24 mouse cellular contexts compared by ENCODE assay signal in the genomic region with DNA sequence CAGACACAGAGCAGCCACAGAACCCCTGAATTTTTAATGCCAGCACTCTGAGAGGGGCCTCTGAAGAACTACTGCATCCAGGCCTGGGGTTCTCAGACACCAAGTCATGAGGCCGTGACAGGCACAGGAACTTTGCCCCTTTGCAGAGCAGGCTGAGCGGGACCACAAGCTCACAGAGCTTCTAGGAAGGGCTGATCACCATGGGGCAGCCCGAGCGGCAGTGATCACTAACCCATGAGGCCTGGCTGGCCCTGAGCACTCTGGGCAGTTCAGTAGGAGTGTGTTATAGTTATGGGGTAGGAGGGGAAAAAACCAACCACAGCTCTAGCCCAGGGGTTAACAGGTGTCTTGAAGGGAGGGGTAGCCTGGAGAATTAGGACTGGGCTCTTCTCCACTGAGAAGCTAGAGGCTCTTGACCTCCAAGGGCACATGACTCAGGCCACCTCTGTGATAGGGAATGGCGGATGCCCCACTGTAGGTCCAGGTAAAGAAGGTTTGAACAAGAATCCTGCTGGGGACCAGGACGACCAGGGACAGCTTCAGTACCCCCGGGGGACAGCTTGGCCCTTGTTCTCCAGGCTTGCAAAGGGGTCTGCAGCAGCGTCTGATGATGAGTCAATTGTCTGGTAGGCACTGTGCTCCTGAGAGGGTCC. TPM values are rescaled to one million over a fixed set of nuclear protein-coding genes. Genes with fewer than 3 reads are reported as not detected.
DNase-seq lines count a peak whose midpoint lies in the region; ATAC-seq and TF ChIP-seq lines count a peak whose summit lies in the region.
"Had no signal": no experiment of that assay in that cellular context is flagged by ENCODE, and none has a peak within 500 bp of the region (broad histone marks: within the 10 kb centered on the region; RNA-seq: fewer than 3 reads in every experiment).

No protein-coding gene starts in this region.

- H3K27ac ChIP-seq in kidney, embryonic 16.5 days (ENCODE audit: low read length), result no peak overlapping the region
- H3K27ac ChIP-seq in ES-E14 (ENCODE audit: insufficient read depth, low read depth, low read length, poor library complexity, severe bottlenecking), result 0 out of 2 replicates have a peak overlapping the region, but pooled peaks have one; percentile 9
- no peak overlapping the region for H3K27ac ChIP-seq in liver, postnatal 0 days (ENCODE audit: low read depth)
- H3K27ac ChIP-seq: forebrain, embryonic 15.5 days; heart, adult 2 months; heart, embryonic 10.5 days; heart, embryonic 13.5 days; hindbrain, embryonic 12.5 days; hindbrain, embryonic 15.5 days had no signal

- H3K36me3 ChIP-seq in kidney, embryonic 16.5 days (ENCODE audit: insufficient read depth, low read length), result peaks cover 15% of the 10 kb centered on the region
- peaks cover 27% of the 10 kb centered on the region for H3K36me3 ChIP-seq in ES-E14 (ENCODE audit: control insufficient read depth, insufficient read depth, low read length, poor library complexity, severe bottlenecking)
- peaks cover 20% of the 10 kb centered on the region for H3K36me3 ChIP-seq in liver, postnatal 0 days (replicated peaks; ENCODE audit: insufficient read depth, low read length)
- H3K36me3 ChIP-seq: forebrain, embryonic 15.5 days; hindbrain, embryonic 15.5 days had no signal

- H3K4me3 ChIP-seq in kidney, embryonic 16.5 days (ENCODE audit: low read length), result no peak overlapping the region
- no peak overlapping the region for H3K4me3 ChIP-seq in ES-E14 (ENCODE audit: insufficient read depth in 1 of 2, low read depth in 1 of 2, low read length in 2 of 2, poor library complexity in 1 of 2, severe bottlenecking in 1 of 2)
- no peak overlapping the region for H3K4me3 ChIP-seq in liver, postnatal 0 days (ENCODE audit: low read depth, low read length)
- H3K4me3 ChIP-seq: forebrain, embryonic 15.5 days; heart, adult 2 months; heart, embryonic 10.5 days; heart, embryonic 13.5 days; hindbrain, embryonic 12.5 days; hindbrain, embryonic 15.5 days had no signal

- H3K9ac ChIP-seq in kidney, embryonic 16.5 days (replicated peaks; ENCODE audit: low read length), result no peak overlapping the region
- H3K9ac ChIP-seq in ES-E14 (ENCODE audit: insufficient read depth, low read depth, low read length, poor library complexity, severe bottlenecking), result no peak overlapping the region
- H3K9ac ChIP-seq in liver, postnatal 0 days (replicated peaks), result no peak overlapping the region
- H3K9ac ChIP-seq: forebrain, embryonic 15.5 days; heart, embryonic 13.5 days; hindbrain, embryonic 12.5 days; hindbrain, embryonic 15.5 days had no signal

- WGBS in kidney, embryonic 16.5 days, result 85% methylated on average over 8 of the region's 8 CpGs
- WGBS in liver, postnatal 0 days (ENCODE audit: insufficient replicate concordance), result 79% methylated on average over 8 of the region's 8 CpGs

- no peaks in the 10 kb centered on the region for H3K27me3 ChIP-seq in kidney, embryonic 16.5 days (ENCODE audit: insufficient read depth, low read length)
- no peaks in the 10 kb centered on the region for H3K27me3 ChIP-seq in liver, postnatal 0 days (ENCODE audit: insufficient read depth, low read length)
- H3K27me3 ChIP-seq: forebrain, embryonic 15.5 days; heart, embryonic 13.5 days; hindbrain, embryonic 12.5 days; hindbrain, embryonic 15.5 days had no signal

- peaks cover 19% of the 10 kb centered on the region for H3K4me1 ChIP-seq in kidney, embryonic 16.5 days (ENCODE audit: insufficient read depth, low read length)
- H3K4me1 ChIP-seq in ES-E14 (ENCODE audit: control insufficient read depth in 2 of 2, insufficient read depth in 2 of 2, low read length in 2 of 2, poor library complexity in 1 of 2), result peaks cover 6 to 17% of the 10 kb centered on the region in 2 experiments; a peak in 2 of 4 replicates
- peaks cover 27% of the 10 kb centered on the region for H3K4me1 ChIP-seq in liver, postnatal 0 days (ENCODE audit: insufficient read depth)

- H3K4me2 ChIP-seq in kidney, embryonic 16.5 days (replicated peaks; ENCODE audit: low read depth, low read length), result no peak overlapping the region
- no peak overlapping the region for H3K4me2 ChIP-seq in liver, postnatal 0 days (ENCODE audit: low read depth, low read length)
- H3K4me2 ChIP-seq: forebrain, embryonic 15.5 days; heart, embryonic 13.5 days; hindbrain, embryonic 12.5 days; hindbrain, embryonic 15.5 days had no signal

- no peak for TF ChIP-seq CTCF in liver, postnatal 0 days (IDR thresholded peaks at IDR 0.05; ENCODE audit: low read depth)

- in situ Hi-C loops in ES-E14 (cut with MboI; ENCODE audit: low sequenced_read_pairs in 2 of 2, unreplicated experiment in 2 of 2), result no loop called here

- no peak for TF ChIP-seq EP300 in liver, postnatal 0 days (IDR thresholded peaks at IDR 0.05; ENCODE audit: low read depth)

- H3K9me3 ChIP-seq in kidney, embryonic 16.5 days (ENCODE audit: low read length), result no peaks in the 10 kb centered on the region
- no peaks in the 10 kb centered on the region for H3K9me3 ChIP-seq in ES-E14 (ENCODE audit: control insufficient read depth, insufficient read depth, low read depth, low read length)
- no peaks in the 10 kb centered on the region for H3K9me3 ChIP-seq in liver, postnatal 0 days (ENCODE audit: low read length)
- H3K9me3 ChIP-seq: forebrain, embryonic 15.5 days; heart, embryonic 10.5 days; heart, embryonic 13.5 days; hindbrain, embryonic 12.5 days; hindbrain, embryonic 15.5 days had no signal

- peak; percentile 63 for DNase-seq in kidney, adult 11 months
- DNase-seq in ES-E14 (ENCODE audit: low read depth, low spot score), result no peak
- peak; percentile 50 to 56 for DNase-seq in kidney, adult 8-10 months
- DNase-seq in kidney, postnatal 14 days, result peak; percentile 59
- no peak for DNase-seq in liver, postnatal 0 days
- DNase-seq in right cerebral cortex, postnatal 4 days, result no peak
- DNase-seq in adrenal gland, postnatal 36 days, result no peak
- DNase-seq: adrenal gland, adult 8-10 months; adrenal gland, postnatal 25 days; embryo, embryonic 11 days; gastrocnemius, postnatal 25 days; heart, adult 2 months; heart, postnatal 14 days had no signal

- no peak for ATAC-seq in kidney, embryonic 16.5 days (ENCODE audit: low FRiP score, low TSS enrichment)
- no peak for ATAC-seq in liver, postnatal 0 days
- ATAC-seq: activated CD4-positive, CD25-positive, alpha-beta regulatory T cell, adult 4 months; CD4-positive, CD25-positive, alpha-beta regulatory T cell, adult 4 months; forebrain, embryonic 15.5 days had no signal

TF ChIP-seq in ES-E14, 5 proteins besides CTCF, POLR2A, EP300 and RAD21:
- TF ChIP-seq MAFK (IDR thresholded peaks at IDR 0.05; ENCODE audit: insufficient read depth, low read depth, low read length) (no peak), ZNF384 (IDR thresholded peaks at IDR 0.05; ENCODE audit: low read depth, low read length) (no peak), ZC3H11A (IDR thresholded peaks at IDR 0.05; ENCODE audit: borderline replicate concordance, low read depth, low read length) (no peak), CHD2 (IDR thresholded peaks at IDR 0.05; ENCODE audit: low read depth, low read length) (no peak), HCFC1 (IDR thresholded peaks at IDR 0.05; ENCODE audit: borderline replicate concordance, insufficient read depth, low read length) (no peak)

RNA-seq across cellular contexts. Expression of a gene that starts 7.8 kb away (rescaled TPM):
- polyA plus RNA-seq in kidney, embryonic 16.5 days (2015; fragmentation: Nextera tagmentation; extraction: Ambion mirVana), result 28.1 and 31.5 TPM in 2 replicates
- 122 and 158 TPM in 2 replicates for total RNA-seq in ES-E14 (2012; rRNA removed)
- 10.4 and 10.8 TPM in 2 replicates for polyA plus RNA-seq in liver, postnatal 0 days (2015; fragmentation: Nextera tagmentation; extraction: Ambion mirVana)
- 10 to 100 TPM; 76.6 to 96.6 TPM for total RNA-seq in adrenal gland, postnatal 36 days (2021)

RNA-seq across cellular contexts. Expression of a gene that starts 41.2 kb away (rescaled TPM):
- 26.5 and 28.1 TPM in 2 replicates for polyA plus RNA-seq in kidney, embryonic 16.5 days (2015; fragmentation: Nextera tagmentation; extraction: Ambion mirVana)
- total RNA-seq in ES-E14 (2012; rRNA removed), result 34.0 and 51.7 TPM in 2 replicates
- polyA plus RNA-seq in liver, postnatal 0 days (2015; fragmentation: Nextera tagmentation; extraction: Ambion mirVana), result 3.7 and 4.5 TPM in 2 replicates
- 10 to 100 TPM; 29.0 to 54.7 TPM for total RNA-seq in adrenal gland, postnatal 36 days (2021)

RNA-seq across cellular contexts. Expression of a gene that starts 41.4 kb away (rescaled TPM):
- 6.4 and 6.8 TPM in 2 replicates for polyA plus RNA-seq in kidney, embryonic 16.5 days (2015; fragmentation: Nextera tagmentation; extraction: Ambion mirVana)
- total RNA-seq in ES-E14 (2012; rRNA removed), result 32.5 and 49.1 TPM in 2 replicates
- 0.52 and 0.79 TPM in 2 replicates for polyA plus RNA-seq in liver, postnatal 0 days (2015; fragmentation: Nextera tagmentation; extraction: Ambion mirVana)
- 10 to 100 TPM; 10.0 to 12.6 TPM for total RNA-seq in adrenal gland, postnatal 36 days (2021)

RNA-seq across cellular contexts. Expression of a gene that starts 50.1 kb away (rescaled TPM):
- 70.3 and 74.8 TPM in 2 replicates for polyA plus RNA-seq in kidney, embryonic 16.5 days (2015; fragmentation: Nextera tagmentation; extraction: Ambion mirVana)
- 34.0 and 54.5 TPM in 2 replicates for total RNA-seq in ES-E14 (2012; rRNA removed)
- polyA plus RNA-seq in liver, postnatal 0 days (2015; fragmentation: Nextera tagmentation; extraction: Ambion mirVana), result 16.9 and 18.8 TPM in 2 replicates
- total RNA-seq in adrenal gland, postnatal 36 days (2021), result 10 to 100 TPM; 23.1 to 27.1 TPM

RNA-seq across cellular contexts. Expression of a gene that starts 50.4 kb away (rescaled TPM):
- polyA plus RNA-seq in kidney, embryonic 16.5 days (2015; fragmentation: Nextera tagmentation; extraction: Ambion mirVana), result 0.28 and 0.29 TPM in 2 replicates
- 0.76 and 1.3 TPM in 2 replicates for total RNA-seq in ES-E14 (2012; rRNA removed)
- 0.04 and 0.05 TPM in 2 replicates for polyA plus RNA-seq in liver, postnatal 0 days (2015; fragmentation: Nextera tagmentation; extraction: Ambion mirVana)
- under 1 TPM; 0.10 to 0.20 TPM for total RNA-seq in adrenal gland, postnatal 36 days (2021)
- total RNA-seq: gastrocnemius, adult 8-10 months; gastrocnemius, postnatal 25 days; hematopoietic stem cell, adult 5-6 weeks had no signal
- polyA plus RNA-seq: CD4-positive, CD25-positive, alpha-beta regulatory T cell, adult 4 months; heart, embryonic 16.5 days had no signal

Comparison
In these comparisons a context has a peak if more than half of its experiments do, and no peak if none do; other contexts are left out.
1. DNase-seq: peak in kidney, adult 11 months (single experiment), kidney, adult 8-10 months (2 of 2) and kidney, postnatal 14 days (single experiment); none in ES-E14 (single experiment), liver, postnatal 0 days (single experiment), right cerebral cortex, postnatal 4 days (single experiment) and adrenal gland, postnatal 36 days (0 of 2).